Mouse (Mus musculus): Measurements from ENCODE around the gene Eng. TPM values are rescaled to one million over a fixed set of nuclear protein-coding genes. Genes with fewer than 3 reads are reported as not detected.
A peak's percentile ranks its signal among the peaks of the same experiment; 100 is the strongest.

The Eng gene
- polyA plus RNA-seq, 1 experiment from 2014 or later = 32.1 TPM

DNA sequence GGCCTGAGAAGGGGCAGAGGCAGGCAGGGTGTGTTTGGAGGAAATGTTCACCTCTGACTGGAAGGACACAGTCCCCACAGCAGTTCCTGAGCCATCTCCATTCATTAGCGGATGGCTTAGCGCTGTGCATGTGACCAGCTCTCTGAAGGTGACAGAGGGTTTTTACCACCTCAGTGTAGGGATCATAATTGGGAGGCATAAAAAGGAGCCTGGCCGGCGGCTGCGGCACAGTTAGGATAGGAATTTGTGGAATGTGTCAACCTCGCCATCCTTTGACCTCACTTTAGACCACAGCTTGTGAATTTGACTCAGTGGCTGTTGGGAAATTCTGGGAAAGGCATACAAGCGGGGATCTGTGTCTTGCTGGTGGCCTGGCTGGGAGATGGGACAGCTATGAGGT, 7.4 kb downstream of the Eng start:
- Histone ChIP-seq H3K36me3 (no peaks in the 10 kb centered on the region), H3K4me3 (no peak overlapping the region), H3K4me2 (replicated peaks) (no peak overlapping the region), H3K9ac (no peak overlapping the region), H3K4me1 (peaks cover 28% of the 10 kb centered on the region; the same call in 1 of the 2 replicates), H3K9me3 (no peaks in the 10 kb centered on the region), H3K27me3 (no peaks in the 10 kb centered on the region), H3K27ac (peak overlapping the region; percentile 76)
- WGBS = 32% methylated on average over 7 of the region's 7 CpGs
- ATAC-seq (ENCODE audit: insufficient number of reproducible peaks, insufficient read depth, low FRiP score, low TSS enrichment) = no peak

DNA sequence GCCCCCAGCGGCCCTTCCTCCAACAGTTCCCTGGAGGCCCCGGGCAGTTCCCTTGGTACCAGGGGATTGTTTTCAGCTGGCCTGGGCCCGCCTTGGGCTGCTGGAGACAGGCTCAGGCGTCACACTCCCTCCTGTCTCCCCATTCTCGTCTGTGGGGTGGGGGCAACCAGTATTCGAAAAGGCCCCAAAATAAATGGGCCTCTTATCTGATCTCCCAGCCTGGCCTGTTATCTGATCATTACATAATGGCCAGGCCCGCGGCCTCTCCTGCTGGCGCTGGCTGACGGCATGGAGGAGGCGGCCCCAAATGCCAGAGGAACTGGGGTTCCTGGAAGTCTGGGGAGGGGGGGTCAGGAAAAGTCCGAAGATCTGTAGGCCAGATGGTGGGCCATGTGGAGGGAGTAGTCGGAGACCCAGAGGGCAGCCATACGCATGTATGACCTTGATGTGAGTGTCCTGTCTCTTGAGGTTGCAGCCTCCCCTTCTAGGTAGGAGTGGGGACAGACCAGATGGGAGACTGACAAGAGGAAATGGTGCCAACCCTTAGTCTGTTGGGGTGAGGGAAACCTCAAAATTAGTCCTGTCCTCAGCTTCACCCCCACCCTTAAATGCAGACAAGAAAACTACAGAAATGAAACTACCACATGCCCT, 8.5 kb downstream of the Eng start:
- Histone ChIP-seq H3K27ac (peak overlapping the region; percentile 76; the same call in 1 of the 2 replicates), H3K4me2 (replicated peaks) (no peak overlapping the region), H3K4me3 (no peak overlapping the region), H3K4me1 (peaks cover 28% of the 10 kb centered on the region), H3K9ac (no peak overlapping the region), H3K36me3 (no peaks in the 10 kb centered on the region), H3K27me3 (no peaks in the 10 kb centered on the region), H3K9me3 (no peaks in the 10 kb centered on the region)
- no peak for ATAC-seq (ENCODE audit: insufficient number of reproducible peaks, insufficient read depth, low FRiP score, low TSS enrichment)
- WGBS = 54% methylated on average over 14 of the region's 14 CpGs

DNA sequence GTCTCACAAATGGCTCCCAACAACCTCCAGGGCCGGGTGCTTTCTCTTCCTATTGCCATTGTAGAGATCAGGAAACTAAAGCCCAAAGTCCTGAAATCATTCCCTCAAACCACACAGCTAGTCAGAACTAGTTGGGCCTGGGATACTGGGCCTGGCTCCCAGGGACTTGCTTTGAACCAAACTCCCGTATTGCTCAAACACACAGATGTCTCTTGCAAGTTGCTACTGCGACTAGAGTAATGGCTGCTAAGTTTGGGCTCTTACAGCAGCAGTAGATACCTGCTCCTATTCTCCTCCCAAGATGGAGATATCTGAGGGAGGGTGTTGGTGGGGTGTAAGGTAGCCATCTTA, 9.0 kb downstream of the Eng start:
- Histone ChIP-seq H3K4me1 (peaks cover 28% of the 10 kb centered on the region), H3K27me3 (no peaks in the 10 kb centered on the region), H3K36me3 (no peaks in the 10 kb centered on the region), H3K27ac (peak overlapping the region; percentile 76), H3K4me2 (replicated peaks) (no peak overlapping the region), H3K9ac (no peak overlapping the region), H3K9me3 (no peaks in the 10 kb centered on the region), H3K4me3 (no peak overlapping the region)
- ATAC-seq (ENCODE audit: insufficient number of reproducible peaks, insufficient read depth, low FRiP score, low TSS enrichment) = no peak
- 84% methylated on average over 3 of the region's 3 CpGs for WGBS

DNA sequence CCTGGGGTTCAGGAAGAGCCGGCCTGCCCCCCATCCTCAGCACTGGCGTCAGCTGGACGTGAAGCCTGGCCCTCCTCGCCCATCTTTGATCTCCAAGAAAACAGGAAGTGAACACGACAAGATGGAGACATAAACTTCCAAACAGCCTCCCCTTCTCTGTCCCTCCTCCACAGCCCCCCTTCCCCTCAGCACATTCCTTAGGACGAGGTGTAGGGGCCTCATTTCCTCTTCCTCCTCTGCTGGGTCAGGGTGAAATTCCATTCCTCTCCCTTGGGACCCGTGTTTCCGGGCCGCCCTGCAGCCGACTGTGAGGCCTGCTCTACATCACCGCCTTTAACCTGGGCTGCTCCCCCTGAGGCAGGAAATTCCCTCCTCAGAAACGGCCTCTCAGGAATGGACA, 9.4 kb downstream of the Eng start:
- Histone ChIP-seq H3K4me1 (peaks cover 28% of the 10 kb centered on the region), H3K36me3 (no peaks in the 10 kb centered on the region), H3K9ac (no peak overlapping the region), H3K4me2 (replicated peaks) (no peak overlapping the region), H3K9me3 (no peaks in the 10 kb centered on the region), H3K4me3 (no peak overlapping the region), H3K27me3 (no peaks in the 10 kb centered on the region), H3K27ac (peak overlapping the region; percentile 76)
- WGBS = 30% methylated on average over 12 of the region's 12 CpGs
- peak; percentile 65; the same call in 1 of the 2 replicates for ATAC-seq (ENCODE audit: insufficient number of reproducible peaks, insufficient read depth, low FRiP score, low TSS enrichment)

DNA sequence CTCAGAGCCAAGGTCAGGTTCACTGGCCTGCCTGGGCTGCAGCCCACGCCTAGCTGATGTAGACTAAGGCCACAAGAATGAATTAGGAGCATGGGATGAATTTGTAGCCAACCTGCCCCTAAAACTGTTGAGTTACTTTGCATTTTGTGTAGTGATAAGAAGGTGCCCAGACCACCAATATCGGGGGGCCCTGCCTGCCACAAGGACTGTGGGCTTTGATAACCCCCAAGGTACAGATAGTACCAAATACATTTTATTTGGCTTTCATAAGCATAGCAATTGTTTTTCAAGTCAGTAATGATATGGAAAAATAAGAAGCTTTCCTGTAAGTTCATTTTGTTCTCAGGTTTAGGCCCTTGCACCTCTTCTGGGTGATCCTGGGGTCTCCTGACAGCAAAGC, 12.5 kb downstream of the Eng start:
- 97% methylated on average over 2 of the region's 2 CpGs for WGBS
- H3K36me3 ChIP-seq = no peaks in the 10 kb centered on the region
- no peak overlapping the region for H3K27ac ChIP-seq
- peaks cover 27% of the 10 kb centered on the region for H3K4me1 ChIP-seq
- H3K4me2 ChIP-seq (replicated peaks) = no peak overlapping the region
- 0 out of 2 replicates have a peak overlapping the region, but pooled peaks have one; percentile 1 for H3K9ac ChIP-seq
- H3K4me3 ChIP-seq = no peak overlapping the region
- ATAC-seq (ENCODE audit: insufficient number of reproducible peaks, insufficient read depth, low FRiP score, low TSS enrichment) = no peak
- H3K9me3 ChIP-seq = no peaks in the 10 kb centered on the region
- no peaks in the 10 kb centered on the region for H3K27me3 ChIP-seq

DNA sequence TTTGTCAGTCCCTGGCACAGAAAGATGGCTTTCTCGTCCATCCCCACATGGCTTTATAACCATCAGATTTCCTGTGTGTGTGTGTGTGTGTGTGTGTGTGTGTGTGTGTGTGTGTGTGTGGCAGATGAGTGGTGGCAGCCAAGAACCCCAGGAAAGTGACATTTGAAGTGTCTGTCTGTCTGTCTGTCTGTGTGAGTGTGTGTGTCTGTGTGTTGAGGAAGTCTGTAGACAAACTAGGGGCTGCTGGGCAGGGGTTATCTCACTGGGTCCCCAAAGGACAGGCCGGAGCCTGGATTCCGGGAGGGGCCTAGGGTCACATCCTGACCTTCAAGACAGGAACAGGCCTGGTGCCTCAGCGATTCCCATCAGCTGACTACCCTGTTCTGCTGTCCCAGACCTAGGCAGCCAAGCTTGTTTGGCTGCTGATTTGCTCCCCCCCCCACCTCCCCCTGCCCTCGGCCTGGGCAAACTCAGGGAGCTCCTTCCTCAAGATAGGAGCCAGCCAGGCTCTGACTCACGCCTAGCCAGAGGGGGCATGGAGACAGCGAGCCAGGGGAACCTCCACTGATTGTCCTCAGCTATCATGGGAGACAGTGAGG, 15.2 kb downstream of the Eng start:
- no peak for ATAC-seq (ENCODE audit: insufficient number of reproducible peaks, insufficient read depth, low FRiP score, low TSS enrichment)
- WGBS = 38% methylated on average over 7 of the region's 7 CpGs
- peak overlapping the region; percentile 36 for H3K27ac ChIP-seq
- no peaks in the 10 kb centered on the region for H3K27me3 ChIP-seq
- no peaks in the 10 kb centered on the region for H3K36me3 ChIP-seq
- H3K4me3 ChIP-seq = no peak overlapping the region
- H3K9ac ChIP-seq = peak overlapping the region; percentile 2; the same call in 1 of the 2 replicates
- no peaks in the 10 kb centered on the region for H3K9me3 ChIP-seq
- peaks cover 3% of the 10 kb centered on the region for H3K4me1 ChIP-seq
- H3K4me2 ChIP-seq (replicated peaks) = no peak overlapping the region

DNA sequence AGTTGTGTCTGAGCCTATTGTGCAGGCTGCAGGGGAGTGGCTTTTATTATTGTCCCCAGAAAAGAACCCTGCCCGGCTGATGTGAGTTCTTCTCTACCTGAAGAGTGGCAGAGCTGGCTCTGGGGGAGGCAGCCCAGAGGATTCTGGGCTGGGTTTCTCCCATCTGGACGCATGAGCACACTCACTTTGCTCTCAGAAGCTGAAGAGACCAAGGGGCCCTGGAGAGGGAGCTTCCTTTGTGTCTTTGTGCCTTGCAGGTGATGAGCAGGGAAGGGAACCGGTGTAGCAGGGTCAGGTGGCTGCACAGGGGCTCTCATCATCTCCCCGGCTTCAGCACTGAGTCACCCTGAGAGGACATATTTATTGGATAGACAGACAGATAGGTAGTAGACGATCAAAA, 15.9 kb downstream of the Eng start:
- no peak overlapping the region for H3K4me3 ChIP-seq
- H3K36me3 ChIP-seq = no peaks in the 10 kb centered on the region
- no peak overlapping the region for H3K4me2 ChIP-seq (replicated peaks)
- H3K27me3 ChIP-seq = no peaks in the 10 kb centered on the region
- no peaks in the 10 kb centered on the region for H3K9me3 ChIP-seq
- peaks cover 3% of the 10 kb centered on the region for H3K4me1 ChIP-seq
- H3K9ac ChIP-seq = 0 out of 2 replicates have a peak overlapping the region, but pooled peaks have one; percentile 2
- peak overlapping the region; percentile 14; the same call in 1 of the 2 replicates for H3K27ac ChIP-seq
- ATAC-seq (ENCODE audit: insufficient number of reproducible peaks, insufficient read depth, low FRiP score, low TSS enrichment) = no peak
- 59% methylated on average over 5 of the region's 5 CpGs for WGBS

DNA sequence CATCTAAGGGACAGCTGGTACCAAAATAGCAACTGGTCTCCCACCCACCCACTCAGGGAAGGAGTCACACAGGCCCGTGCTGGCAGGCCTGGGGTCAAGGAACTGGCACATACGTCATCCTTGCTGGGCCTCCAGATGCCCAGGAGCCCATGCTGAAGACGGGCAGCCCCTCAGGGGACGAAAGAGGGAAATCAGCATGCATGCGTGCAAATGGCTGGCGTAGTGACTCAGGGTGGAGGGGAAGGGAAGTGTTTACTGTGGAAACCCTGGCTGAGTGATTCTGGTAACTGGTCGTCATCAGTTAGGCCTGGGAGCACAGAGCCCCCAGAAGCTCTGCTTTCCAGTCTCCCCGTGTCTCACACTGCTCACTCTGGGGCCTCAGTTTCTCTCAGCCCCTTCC, 18.9 kb downstream of the Eng start:
- Histone ChIP-seq H3K9ac (no peak overlapping the region), H3K4me2 (replicated peaks) (no peak overlapping the region), H3K27ac (no peak overlapping the region), H3K4me3 (no peak overlapping the region), H3K27me3 (no peaks in the 10 kb centered on the region), H3K9me3 (no peaks in the 10 kb centered on the region), H3K36me3 (no peaks in the 10 kb centered on the region), H3K4me1 (peaks cover 3% of the 10 kb centered on the region; the same call in 1 of the 2 replicates)
- no peak for ATAC-seq (ENCODE audit: insufficient number of reproducible peaks, insufficient read depth, low FRiP score, low TSS enrichment)
- WGBS = 70% methylated on average over 8 of the region's 8 CpGs

DNA sequence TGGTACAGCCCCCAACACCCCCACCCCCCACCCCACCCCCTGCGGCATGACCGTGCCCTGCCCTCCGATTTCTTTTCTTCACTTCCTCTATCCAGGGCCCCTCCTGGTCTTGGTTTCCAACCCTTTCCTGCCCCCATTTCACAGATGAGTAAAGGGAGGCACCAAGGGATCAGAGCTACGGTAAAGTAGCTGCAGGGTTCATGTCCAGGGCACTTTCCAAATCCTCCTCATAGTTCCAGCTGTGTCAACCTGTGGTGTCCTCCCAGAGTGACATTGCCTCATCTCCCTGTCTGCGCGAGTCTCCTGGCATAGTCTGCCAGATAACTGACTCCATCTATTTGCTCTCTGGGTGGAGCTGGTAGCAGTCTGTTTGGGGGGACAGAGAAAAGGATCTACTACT, 19.5 kb downstream of the Eng start:
- Histone ChIP-seq H3K4me1 (peaks cover 3% of the 10 kb centered on the region; the same call in 1 of the 2 replicates), H3K4me2 (replicated peaks) (no peak overlapping the region), H3K4me3 (no peak overlapping the region), H3K27me3 (no peaks in the 10 kb centered on the region), H3K27ac (no peak overlapping the region), H3K9me3 (no peaks in the 10 kb centered on the region), H3K9ac (no peak overlapping the region), H3K36me3 (no peaks in the 10 kb centered on the region)
- ATAC-seq (ENCODE audit: insufficient number of reproducible peaks, insufficient read depth, low FRiP score, low TSS enrichment) = no peak
- WGBS = 87% methylated on average over 6 of the region's 6 CpGs

DNA sequence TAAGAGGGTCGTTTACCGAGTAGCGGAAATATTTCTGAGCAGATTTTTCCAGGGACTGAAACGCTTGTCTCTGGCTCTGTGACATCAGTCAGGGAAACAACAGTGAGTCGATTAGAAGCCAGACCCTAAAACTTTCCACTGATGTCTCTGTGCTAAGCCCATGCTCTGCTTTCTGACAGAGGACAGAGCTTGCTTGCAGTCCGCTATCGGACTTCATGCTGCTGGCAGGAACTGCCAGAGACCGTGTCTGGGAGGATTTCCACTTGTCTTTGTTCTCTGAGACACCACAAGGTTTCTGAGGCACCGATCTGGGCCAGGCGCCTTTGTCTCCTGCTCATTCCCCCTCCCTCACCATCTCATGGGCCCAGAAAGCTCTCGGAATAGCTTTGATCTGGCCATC, 21.4 kb downstream of the Eng start:
- WGBS = 59% methylated on average over 11 of the region's 11 CpGs
- H3K27ac ChIP-seq = no peak overlapping the region
- no peak overlapping the region for H3K4me3 ChIP-seq
- H3K4me2 ChIP-seq (replicated peaks) = no peak overlapping the region
- no peaks in the 10 kb centered on the region for H3K27me3 ChIP-seq
- no peaks in the 10 kb centered on the region for H3K36me3 ChIP-seq
- no peak for ATAC-seq (ENCODE audit: insufficient number of reproducible peaks, insufficient read depth, low FRiP score, low TSS enrichment)
- no peak overlapping the region for H3K9ac ChIP-seq
- no peaks in the 10 kb centered on the region for H3K9me3 ChIP-seq
- no peaks in the 10 kb centered on the region for H3K4me1 ChIP-seq

DNA sequence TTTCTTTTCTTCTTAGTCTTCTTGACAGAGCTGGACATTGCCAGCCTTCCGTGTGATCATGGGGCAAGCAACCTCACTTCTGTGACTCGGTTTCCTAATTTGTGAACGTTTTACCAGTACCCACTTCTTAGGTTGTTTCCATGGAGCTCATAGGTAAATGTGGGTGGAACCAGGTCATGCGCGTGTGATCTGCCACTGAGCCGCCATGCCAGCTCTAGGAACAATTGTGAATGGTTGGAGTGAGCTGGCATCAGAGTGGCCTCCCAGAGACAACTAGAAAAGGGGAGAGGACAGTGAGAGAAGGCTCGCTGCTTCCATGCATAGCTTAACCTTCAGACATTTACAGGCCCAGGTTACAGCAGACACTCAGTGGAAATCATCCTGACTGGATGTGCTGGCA, 21.8 kb downstream of the Eng start:
- WGBS = 86% methylated on average over 7 of the region's 7 CpGs
- H3K9ac ChIP-seq = no peak overlapping the region
- no peak overlapping the region for H3K27ac ChIP-seq
- no peaks in the 10 kb centered on the region for H3K4me1 ChIP-seq
- no peak for ATAC-seq (ENCODE audit: insufficient number of reproducible peaks, insufficient read depth, low FRiP score, low TSS enrichment)
- no peaks in the 10 kb centered on the region for H3K27me3 ChIP-seq
- H3K4me3 ChIP-seq = no peak overlapping the region
- H3K4me2 ChIP-seq (replicated peaks) = no peak overlapping the region
- no peaks in the 10 kb centered on the region for H3K36me3 ChIP-seq
- no peaks in the 10 kb centered on the region for H3K9me3 ChIP-seq

DNA sequence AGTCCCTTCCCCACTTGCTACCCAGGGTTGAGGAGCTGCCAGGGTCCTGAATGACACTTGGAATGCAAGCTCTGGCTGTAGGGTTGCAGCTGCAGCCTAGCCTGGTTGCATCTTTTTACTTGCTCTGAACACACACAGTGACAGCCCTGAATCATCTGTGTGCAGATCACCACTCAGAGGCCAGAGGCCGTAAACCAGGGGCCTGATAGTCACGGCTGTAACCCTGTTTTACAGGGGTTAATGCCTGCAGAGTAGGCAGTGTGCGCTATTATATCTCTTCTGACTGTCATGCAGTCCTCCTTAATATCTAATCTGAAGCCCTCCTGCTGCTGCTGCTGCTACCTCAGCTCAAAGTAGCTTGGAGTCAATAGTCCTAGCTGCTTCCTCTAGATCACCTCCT, 23.5 kb downstream of the Eng start:
- H3K9ac ChIP-seq = no peak overlapping the region
- H3K4me1 ChIP-seq = no peaks in the 10 kb centered on the region
- H3K4me2 ChIP-seq (replicated peaks) = no peak overlapping the region
- H3K27ac ChIP-seq = no peak overlapping the region
- no peaks in the 10 kb centered on the region for H3K36me3 ChIP-seq
- no peaks in the 10 kb centered on the region for H3K27me3 ChIP-seq
- 85% methylated on average over 3 of the region's 3 CpGs for WGBS
- H3K4me3 ChIP-seq = no peak overlapping the region
- ATAC-seq (ENCODE audit: insufficient number of reproducible peaks, insufficient read depth, low FRiP score, low TSS enrichment) = no peak
- H3K9me3 ChIP-seq = no peaks in the 10 kb centered on the region
